Mouse (Mus musculus): ENCODE results near the gene Rdh19.

GRCm38 (mm10) chr10:127904718-127905446 is 55.2 kb downstream of the Rdh19 start:
- no peak for TF ChIP-seq GATA1 (IDR thresholded peaks at IDR 0.05; ENCODE audit: borderline replicate concordance, low read length)
- TF ChIP-seq FLI1 (IDR thresholded peaks at IDR 0.05; ENCODE audit: low read length): no peak

Data from megakaryocyte, embryonic 14.5 days (primary cell).